Mouse (Mus musculus) cerebellum, adult 9-10 months (tissue): Measurements from ENCODE around the gene Kif1c.
A peak's percentile ranks its signal among the peaks of the same experiment; 100 is the strongest.
"Not testable (repeated sequence)": the region's sequence is repeated elsewhere in the genome, so short reads cannot be mapped to it uniquely, and the experiment has no call there.

Experiments used
- DNase-seq: peaks from one replicate; pipeline ENCODE4 v3.0.0; 2022

Kif1c gene

DNA sequence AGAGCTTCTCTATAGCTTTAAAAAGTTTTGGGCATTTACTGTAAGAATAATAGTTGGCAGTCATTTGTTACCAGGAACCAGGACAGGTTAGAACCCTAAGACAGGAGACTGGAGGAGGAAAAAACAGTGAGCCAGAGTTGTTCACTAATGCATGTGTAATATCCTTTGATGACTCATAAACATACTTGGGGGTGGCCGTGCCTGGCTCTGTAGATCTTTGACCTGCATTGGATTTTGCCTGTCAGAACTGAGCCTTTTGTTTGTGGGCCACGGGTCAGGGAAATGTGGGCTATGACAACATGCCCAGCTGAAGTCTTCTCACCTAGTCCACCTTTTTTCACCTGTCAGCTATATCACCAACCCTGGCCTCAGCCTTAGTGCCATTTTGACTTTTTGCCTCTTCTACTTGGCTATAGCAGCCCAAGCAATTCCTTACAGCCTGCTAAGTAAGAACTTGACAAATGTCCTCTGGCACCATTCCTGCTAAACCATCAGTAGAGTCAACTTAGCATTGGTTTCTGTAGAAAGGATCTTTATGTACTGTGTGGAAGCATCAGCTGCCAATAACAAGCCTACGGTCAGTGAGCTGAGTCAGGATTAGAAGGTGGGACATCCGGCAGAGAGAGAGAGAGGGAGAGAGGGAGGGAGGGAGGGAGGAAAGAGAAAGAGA lies 47.7 kb downstream of the Kif1c start:
- no peak for DNase-seq

DNA sequence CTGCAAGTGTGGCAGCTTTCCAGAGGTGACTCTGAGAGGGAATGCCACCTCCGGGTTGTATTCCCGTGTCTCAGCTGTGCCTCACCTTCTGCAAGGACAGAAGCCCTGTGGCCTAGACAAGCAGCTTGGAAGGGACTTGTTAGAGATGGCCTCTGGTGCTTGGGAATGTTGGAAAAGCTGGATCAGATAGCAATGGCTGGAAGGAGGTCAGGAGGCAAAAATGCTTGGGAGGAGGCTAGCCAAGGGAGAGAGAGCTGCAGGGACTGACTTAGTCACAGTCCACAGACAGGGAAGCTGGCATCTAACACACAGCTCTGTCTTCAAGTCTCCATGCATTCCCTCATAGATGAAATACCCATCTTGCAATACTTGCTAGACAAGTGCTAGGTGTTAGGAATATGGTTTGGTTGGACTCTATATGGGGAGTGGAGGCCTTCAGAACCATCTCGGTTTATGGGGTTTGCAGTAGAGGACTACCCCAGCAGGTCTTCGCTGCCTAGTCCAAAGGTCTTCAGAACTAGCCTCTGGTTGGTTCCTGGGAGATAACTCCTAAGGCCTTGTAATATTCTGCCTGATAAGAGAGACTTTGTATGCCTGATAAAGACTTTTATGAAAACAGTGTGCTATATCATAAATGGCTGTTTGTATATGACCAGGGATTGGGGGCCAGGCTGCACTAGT lies 52.1 kb downstream of the Kif1c start:
- DNase-seq: no peak

DNA sequence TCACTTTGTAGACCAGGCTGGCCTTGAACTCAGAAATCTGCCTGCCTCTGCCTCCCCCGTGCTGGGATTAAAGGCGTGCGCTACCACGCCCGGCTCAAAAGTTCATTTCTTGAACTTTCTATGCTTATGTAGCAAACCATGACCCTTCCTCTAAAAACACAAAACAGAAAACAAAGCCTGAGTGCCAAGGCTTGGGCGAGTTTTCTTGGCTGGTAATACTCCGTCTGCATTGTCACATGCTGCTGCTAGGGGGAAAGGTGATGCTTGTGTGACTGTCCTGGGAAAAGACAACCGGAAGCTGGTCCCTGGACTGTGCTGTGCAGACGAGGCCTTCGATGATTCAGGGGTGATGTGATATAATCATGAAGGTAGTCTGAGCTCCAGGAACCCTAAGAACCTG lies 52.8 kb downstream of the Kif1c start:
- DNase-seq: no peak

GRCm38 (mm10) chr11:70754476-70754875 lies 54.1 kb downstream of the Kif1c start:
- DNase-seq: no peak

GRCm38 (mm10) chr11:70754958-70755357 lies 54.6 kb downstream of the Kif1c start:
- DNase-seq: no peak

- peak; percentile 80 for DNase-seq
Observed at GRCm38 (mm10) chr11:70755645-70756044, 55.3 kb downstream of the Kif1c start.

DNA sequence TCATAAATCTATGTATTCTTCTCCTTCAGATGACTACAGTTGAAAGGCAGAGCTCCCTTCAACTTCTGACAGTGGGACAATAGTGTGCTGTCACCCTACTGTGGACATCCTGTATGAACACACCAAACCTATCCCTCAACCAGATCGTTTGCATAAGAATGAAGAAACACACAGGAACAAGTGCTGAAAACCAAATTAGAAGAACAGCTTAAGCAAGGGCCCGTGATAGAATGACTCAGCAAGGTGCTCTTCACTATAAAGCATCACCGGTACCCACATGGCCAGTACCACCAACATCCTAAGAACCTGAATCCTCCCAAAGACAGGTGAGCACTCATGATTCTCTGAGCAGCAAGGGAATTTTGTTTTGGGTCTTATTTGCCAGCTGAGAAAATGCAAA lies 60.1 kb downstream of the Kif1c start:
- not testable (repeated sequence) for DNase-seq

DNA sequence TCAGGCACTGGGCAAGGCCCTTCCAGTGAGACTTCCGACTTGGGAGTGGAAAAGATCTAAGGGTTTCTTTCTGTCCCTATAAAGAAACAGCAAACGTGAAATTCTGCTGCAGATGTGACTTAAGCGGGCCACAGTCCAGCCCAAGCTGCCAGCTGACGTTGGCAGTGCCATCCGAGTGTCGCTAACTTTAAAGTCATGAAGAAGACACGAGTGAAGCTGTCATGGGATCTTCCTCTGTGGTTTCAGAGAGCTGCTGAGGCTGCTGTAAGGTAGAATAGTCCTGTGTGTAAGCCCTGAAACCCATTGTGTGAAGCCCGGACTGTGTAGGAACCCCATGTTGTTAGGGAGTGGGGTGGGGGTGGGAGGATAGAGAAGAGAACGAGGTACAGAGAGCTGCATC lies 62.3 kb downstream of the Kif1c start:
- no peak for DNase-seq

- DNase-seq: no peak
Observed at GRCm38 (mm10) chr11:70763582-70763935, 63.2 kb downstream of the Kif1c start.

GRCm38 (mm10) chr11:70763936-70764808 lies 63.8 kb downstream of the Kif1c start, which contains the start of gene Zfp3:
Gene Zfp3, plus strand, starts transcription at chr11:70764209.
- DNase-seq: peak; percentile 79

- no peak for DNase-seq
Observed at GRCm38 (mm10) chr11:70765776-70766445, 65.6 kb downstream of the Kif1c start.

DNA sequence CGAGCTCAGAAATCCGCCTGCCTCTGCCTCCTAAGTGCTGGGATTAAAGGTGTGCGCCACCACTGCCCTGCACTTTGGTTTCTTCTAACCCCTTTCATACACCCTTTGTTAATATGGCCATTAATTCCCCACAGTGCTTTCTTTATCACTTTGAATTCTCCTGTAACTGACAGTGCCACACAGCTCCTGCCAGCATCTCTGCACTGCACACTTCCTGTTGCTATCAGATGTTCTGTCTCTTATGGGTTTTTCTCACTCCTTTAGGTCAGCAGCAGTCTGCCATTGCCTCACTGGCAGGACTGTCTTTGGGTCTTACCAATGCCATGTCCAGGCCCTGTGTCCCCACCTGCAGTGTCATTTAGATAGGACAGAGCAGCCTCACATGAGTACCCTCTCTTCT lies 70.5 kb downstream of the Kif1c start:
- no peak for DNase-seq

GRCm38 (mm10) chr11:70776830-70777571 lies 76.7 kb downstream of the Kif1c start:
- peak; percentile 65 for DNase-seq

- no peak for DNase-seq
Observed at GRCm38 (mm10) chr11:70777634-70778033, 77.3 kb downstream of the Kif1c start.

DNA sequence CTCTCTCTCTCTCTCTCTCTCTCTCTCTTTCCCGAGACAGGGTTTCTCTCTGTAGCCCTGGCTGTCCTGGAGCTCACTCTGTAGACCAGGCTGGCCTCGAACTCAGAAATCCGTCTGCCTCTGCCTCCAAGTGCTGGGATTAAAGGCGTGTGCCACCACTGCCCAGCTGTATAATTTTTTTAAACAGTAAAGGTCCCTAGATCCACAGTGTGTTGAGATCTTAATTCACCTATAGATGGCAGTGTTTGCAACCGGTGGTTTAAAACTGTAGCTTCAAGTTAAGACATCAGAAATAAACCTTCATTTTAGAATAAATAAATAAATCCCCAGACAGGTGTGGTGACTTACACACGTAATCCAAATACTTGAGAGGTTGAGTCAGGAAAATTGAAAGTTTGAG lies 77.7 kb downstream of the Kif1c start:
- DNase-seq: not testable (repeated sequence)
